Mouse (Mus musculus) kidney, embryonic 16.5 days (tissue): ENCODE measurements around the gene Elmo2. TPM values are rescaled to one million over a fixed set of nuclear protein-coding genes. Genes with fewer than 3 reads are reported as not detected.

Experiments used
- ATAC-seq: fragments of 200-750 bp; cut with Nextera tagmentation; 2 replicates; pipeline ENCODE4 v1.8.0; 2017; ENCODE audit warnings: moderate TSS enrichment; ENCODE audit not compliant: low FRiP score, low TSS enrichment
- H3K27ac ChIP-seq: fragments of 300-500 bp; sonication (generic); 2 replicates; pipeline ENCODE4 v1.5.1; 2014; ENCODE audit warnings: low read length
- H3K27me3 ChIP-seq: fragments of 300-500 bp; sonication (generic); 2 replicates; pipeline ENCODE4 v1.6.1; 2014; ENCODE audit warnings: low read length, control low read depth, mixed read lengths; ENCODE audit not compliant: insufficient read depth
- H3K36me3 ChIP-seq: fragments of 300-500 bp; sonication (generic); 2 replicates; pipeline ENCODE4 v1.6.1; 2014; ENCODE audit warnings: low read length, control low read depth, mixed read lengths; ENCODE audit not compliant: insufficient read depth
- H3K4me1 ChIP-seq: fragments of 300-500 bp; sonication (generic); 2 replicates; pipeline ENCODE4 v1.6.1; 2014; ENCODE audit warnings: low read length, control low read depth, mixed read lengths; ENCODE audit not compliant: insufficient read depth
- H3K4me2 ChIP-seq: fragments of 300-500 bp; sonication (generic); replicated peaks from 2 replicates; pipeline ENCODE4 v1.6.1; 2014; ENCODE audit warnings: low read depth, low read length
- H3K4me3 ChIP-seq: fragments of 300-500 bp; sonication (generic); 2 replicates; pipeline ENCODE4 v1.5.1; 2014; ENCODE audit warnings: mild to moderate bottlenecking, low read length
- H3K9ac ChIP-seq: fragments of 300-500 bp; sonication (generic); replicated peaks from 2 replicates; pipeline ENCODE4 v1.6.1; 2014; ENCODE audit warnings: low read length
- H3K9me3 ChIP-seq: fragments of 300-500 bp; sonication (generic); 2 replicates; pipeline ENCODE4 v1.6.1; 2016; ENCODE audit warnings: low read length, control low read depth
- WGBS: fragments of 180-500 bp; shearing (Covaris S2); extraction: QIAGEN DNeasy Blood & Tissue Kit; methylation state at CpG from one replicate; pipeline ENCODE4 v1.1.7; 2014; 5-methylcytosine and 5-hydroxymethylcytosine counted together
- polyA plus RNA-seq: library from polyadenylated mRNA; unstranded; fragments of >200 nt; fragmentation: Nextera tagmentation; extraction: Ambion mirVana; gene quantifications from 2 replicates; pipeline ENCODE4 v1.2.1, GENCODE M21; 2015

Elmo2 gene
- polyA plus RNA-seq, 1 experiment from 2014 or later, result 88.4 TPM

- ATAC-seq, result peak; percentile 44
- Histone ChIP-seq H3K9me3 (0 out of 2 replicates have a peak, but pooled peaks cover 1% of the 10 kb centered on the region), H3K36me3 (peaks cover 3% of the 10 kb centered on the region; the same call in 1 of the 2 replicates), H3K27me3 (no peaks in the 10 kb centered on the region), H3K4me2 (peak overlapping the region; percentile 94), H3K4me1 (peaks cover 59% of the 10 kb centered on the region), H3K4me3 (peak overlapping the region; percentile 99), H3K27ac (peak overlapping the region; percentile 68), H3K9ac (peak overlapping the region; percentile 92)
- WGBS, result under 1% methylated on average over 26 of the region's 30 CpGs
Measured at GRCm38 (mm10) chr2:165325521-165326303, 567 bp downstream of the Elmo2 start.

GRCm38 (mm10) chr2:165323928-165324327 lies 2.4 kb downstream of the Elmo2 start:
- Histone ChIP-seq H3K9me3 (no peaks in the 10 kb centered on the region), H3K4me3 (peak overlapping the region; percentile 3; the same call in 1 of the 2 replicates), H3K4me1 (peaks cover 74% of the 10 kb centered on the region), H3K27ac (peak overlapping the region; percentile 76), H3K4me2 (peak overlapping the region; percentile 94), H3K36me3 (peaks cover 3% of the 10 kb centered on the region; the same call in 1 of the 2 replicates), H3K9ac (peak overlapping the region; percentile 49), H3K27me3 (no peaks in the 10 kb centered on the region)
- peak; percentile 5; the same call in 1 of the 2 replicates for ATAC-seq
- 26% methylated on average over 5 of the region's 5 CpGs for WGBS

GRCm38 (mm10) chr2:165323484-165323883 lies 2.8 kb downstream of the Elmo2 start:
- WGBS, result 57% methylated on average over 5 of the region's 5 CpGs
- peak overlapping the region; percentile 49 for H3K9ac ChIP-seq
- peaks cover 78% of the 10 kb centered on the region for H3K4me1 ChIP-seq
- H3K27me3 ChIP-seq, result no peaks in the 10 kb centered on the region
- peak overlapping the region; percentile 94; the same call in 1 of the 2 replicates for H3K4me2 ChIP-seq
- ATAC-seq, result no peak
- no peaks in the 10 kb centered on the region for H3K9me3 ChIP-seq
- peaks cover 3% of the 10 kb centered on the region; the same call in 1 of the 2 replicates for H3K36me3 ChIP-seq
- H3K4me3 ChIP-seq, result peak overlapping the region; percentile 3; the same call in 1 of the 2 replicates
- peak overlapping the region; percentile 76 for H3K27ac ChIP-seq

- WGBS, result 84% methylated on average over 22 of the region's 22 CpGs
- Histone ChIP-seq H3K4me2 (no peak overlapping the region), H3K9me3 (no peaks in the 10 kb centered on the region), H3K4me1 (peaks cover 87% of the 10 kb centered on the region), H3K36me3 (peaks cover 3% of the 10 kb centered on the region; the same call in 1 of the 2 replicates), H3K27me3 (no peaks in the 10 kb centered on the region), H3K4me3 (no peak overlapping the region), H3K27ac (peak overlapping the region; percentile 84; the same call in 1 of the 2 replicates), H3K9ac (peak overlapping the region; percentile 32; the same call in 1 of the 2 replicates)
- no peak for ATAC-seq
Measured at GRCm38 (mm10) chr2:165321981-165322735, 4.1 kb downstream of the Elmo2 start.

- 53% methylated on average over 8 of the region's 8 CpGs for WGBS
- H3K9ac ChIP-seq, result peak overlapping the region; percentile 32
- H3K4me3 ChIP-seq, result no peak overlapping the region
- peaks cover 3% of the 10 kb centered on the region; the same call in 1 of the 2 replicates for H3K36me3 ChIP-seq
- no peak overlapping the region; the same call in 1 of the 2 replicates for H3K4me2 ChIP-seq
- H3K27me3 ChIP-seq, result no peaks in the 10 kb centered on the region
- peaks cover 90% of the 10 kb centered on the region for H3K4me1 ChIP-seq
- no peak for ATAC-seq
- peak overlapping the region; percentile 84 for H3K27ac ChIP-seq
- H3K9me3 ChIP-seq, result no peaks in the 10 kb centered on the region
Measured at GRCm38 (mm10) chr2:165321381-165321888, 4.8 kb downstream of the Elmo2 start.

GRCm38 (mm10) chr2:165320531-165321150 lies 5.6 kb downstream of the Elmo2 start:
- Histone ChIP-seq H3K36me3 (peaks cover 9% of the 10 kb centered on the region), H3K27ac (peak overlapping the region; percentile 84), H3K4me3 (no peak overlapping the region), H3K27me3 (no peaks in the 10 kb centered on the region), H3K9me3 (no peaks in the 10 kb centered on the region), H3K4me2 (no peak overlapping the region; the same call in 1 of the 2 replicates), H3K9ac (0 out of 2 replicates have a peak overlapping the region, but pooled peaks have one; percentile 32), H3K4me1 (peaks cover 95% of the 10 kb centered on the region)
- ATAC-seq, result no peak
- WGBS, result 48% methylated on average over 12 of the region's 12 CpGs

- Histone ChIP-seq H3K9ac (no peak overlapping the region), H3K4me2 (no peak overlapping the region), H3K4me3 (no peak overlapping the region), H3K36me3 (peaks cover 18% of the 10 kb centered on the region), H3K27ac (0 out of 2 replicates have a peak overlapping the region, but pooled peaks have one; percentile 3), H3K9me3 (no peaks in the 10 kb centered on the region), H3K4me1 (peaks cover 89% of the 10 kb centered on the region), H3K27me3 (no peaks in the 10 kb centered on the region)
- no peak for ATAC-seq
- 30% methylated on average over 4 of the region's 4 CpGs for WGBS
Measured at GRCm38 (mm10) chr2:165319503-165319902, 6.8 kb downstream of the Elmo2 start.

- Histone ChIP-seq H3K4me2 (no peak overlapping the region), H3K9ac (no peak overlapping the region), H3K27me3 (no peaks in the 10 kb centered on the region), H3K4me1 (peaks cover 88% of the 10 kb centered on the region), H3K27ac (0 out of 2 replicates have a peak overlapping the region, but pooled peaks have one; percentile 3), H3K36me3 (peaks cover 18% of the 10 kb centered on the region), H3K9me3 (no peaks in the 10 kb centered on the region), H3K4me3 (no peak overlapping the region)
- ATAC-seq, result no peak
- 77% methylated on average over 7 of the region's 7 CpGs for WGBS
Measured at GRCm38 (mm10) chr2:165318941-165319340, 7.3 kb downstream of the Elmo2 start.
